Mouse (Mus musculus): ENCODE results near the gene Hpf1.

Gene Hpf1

GRCm38 (mm10) chr8:60889843-60890519 lies at the start of gene Hpf1:
Gene Hpf1, plus strand, starts transcription at chr8:60890418.
- peak; percentile 98 for DNase-seq

- no peak for DNase-seq
These were observed 47.8 kb upstream of the Hpf1 start for GRCm38 (mm10) chr8:60842388-60842787.

- no peak for DNase-seq
These were observed 32.7 kb upstream of the Hpf1 start for GRCm38 (mm10) chr8:60857559-60857958.

- no peak for DNase-seq
These were observed 32.1 kb upstream of the Hpf1 start for GRCm38 (mm10) chr8:60858091-60858490.

- no peak for DNase-seq
These were observed 31.2 kb upstream of the Hpf1 start for GRCm38 (mm10) chr8:60858911-60859476.

- DNase-seq = no peak
These were observed 30.6 kb upstream of the Hpf1 start for GRCm38 (mm10) chr8:60859605-60860004.

- no peak for DNase-seq
These were observed 29.5 kb upstream of the Hpf1 start for GRCm38 (mm10) chr8:60860749-60861148.

- no peak for DNase-seq
These were observed 28.4 kb upstream of the Hpf1 start for GRCm38 (mm10) chr8:60861783-60862182.

GRCm38 (mm10) chr8:60864875-60865274 lies 25.3 kb upstream of the Hpf1 start:
- DNase-seq = no peak

- peak; percentile 71 for DNase-seq
These were observed 24.6 kb upstream of the Hpf1 start for GRCm38 (mm10) chr8:60865504-60866114.

GRCm38 (mm10) chr8:60867468-60868115 lies 22.6 kb upstream of the Hpf1 start:
- peak; percentile 21 for DNase-seq

- DNase-seq = no peak
These were observed 21.8 kb upstream of the Hpf1 start for GRCm38 (mm10) chr8:60868236-60868965.

- no peak for DNase-seq
These were observed 20.5 kb upstream of the Hpf1 start for GRCm38 (mm10) chr8:60869761-60870160.

GRCm38 (mm10) chr8:60870231-60871193 lies 19.7 kb upstream of the Hpf1 start:
- no peak for DNase-seq

GRCm38 (mm10) chr8:60878617-60879016 lies 11.6 kb upstream of the Hpf1 start:
- no peak for DNase-seq

- DNase-seq = no peak
These were observed 6.6 kb upstream of the Hpf1 start for GRCm38 (mm10) chr8:60883419-60884137.

GRCm38 (mm10) chr8:60886736-60887135 lies 3.5 kb upstream of the Hpf1 start:
- DNase-seq = no peak

GRCm38 (mm10) chr8:60889131-60889842 lies 931 bp upstream of the Hpf1 start:
- DNase-seq = no peak

- no peak for DNase-seq
These were observed 279 bp downstream of the Hpf1 start for GRCm38 (mm10) chr8:60890520-60890874.

- no peak for DNase-seq
These were observed 1.5 kb downstream of the Hpf1 start for GRCm38 (mm10) chr8:60891757-60892156.

GRCm38 (mm10) chr8:60895878-60896277 lies 5.7 kb downstream of the Hpf1 start:
- no peak for DNase-seq
